Mouse (Mus musculus) lung, postnatal 0 days (tissue): ENCODE results near the gene Pnkd.

Experiments
- CTCF ChIP-seq: IDR thresholded peaks from 2 replicates; pipeline ENCODE4 v1.5.1; 2016; ENCODE audit warnings: antibody characterized with exemption, mild to moderate bottlenecking
- EP300 ChIP-seq: IDR thresholded peaks from 2 replicates; pipeline ENCODE4 v1.6.1; 2016; ENCODE audit warnings: antibody characterized with exemption, mild to moderate bottlenecking, control low read depth

- no peak for TF ChIP-seq CTCF
- no peak for TF ChIP-seq EP300
Measured at GRCm38 (mm10) chr1:74335436-74336170, 50.9 kb downstream of the Pnkd start.
